Comparison of ENCODE assay signal across 9 mouse cellular contexts in genomic region chr8:87958451-87959319, GRCm38 (mm10). TPM values are rescaled to one million over a fixed set of nuclear protein-coding genes. Genes with fewer than 3 reads are reported as not detected.
A peak's percentile ranks its signal among the peaks of the same experiment; 100 is the strongest.
DNase-seq lines count a peak whose midpoint lies in the region; ATAC-seq lines count a peak whose summit lies in the region.
"Had no signal": no experiment of that assay in that cellular context is flagged by ENCODE, and none has a peak within 500 bp of the region (broad histone marks: within the 10 kb centered on the region; RNA-seq: fewer than 3 reads in every experiment).

No protein-coding gene starts in this region.

- no peak for ATAC-seq in megakaryocyte, adult 5-6 weeks (ENCODE audit: poor library complexity, severe bottlenecking)
- ATAC-seq in stomach, embryonic 15.5 days (ENCODE audit: insufficient read depth, low FRiP score, low read depth): peak; percentile 61

- H3K36me3 ChIP-seq in megakaryocyte, embryonic 14.5 days (replicated peaks; ENCODE audit: low read length): no peaks in the 10 kb centered on the region
- no peaks in the 10 kb centered on the region for H3K36me3 ChIP-seq in stomach, embryonic 15.5 days

- peaks cover 46% of the 10 kb centered on the region for H3K4me1 ChIP-seq in megakaryocyte, embryonic 14.5 days
- peaks cover 36% of the 10 kb centered on the region for H3K4me1 ChIP-seq in stomach, embryonic 15.5 days

- H3K4me3 ChIP-seq in megakaryocyte, embryonic 14.5 days (replicated peaks): peak overlapping the region; percentile 89
- peak overlapping the region; percentile 83 for H3K4me3 ChIP-seq in stomach, embryonic 15.5 days (replicated peaks)

- intact Hi-C loops in heart, postnatal 36 days (cut with DNase I): loop anchor here (1.0 to 5.0 kb wide), 3 partner anchors 29 to 156 kb away; no protein-coding TSS in a partner anchor

- H3K27ac ChIP-seq in stomach, embryonic 15.5 days: peak overlapping the region; percentile 98

- peak overlapping the region; percentile 80 for H3K9ac ChIP-seq in stomach, embryonic 15.5 days

- H3K9me3 ChIP-seq in megakaryocyte, embryonic 14.5 days: no peaks in the 10 kb centered on the region
- no peaks in the 10 kb centered on the region for H3K9me3 ChIP-seq in stomach, embryonic 15.5 days

- H3K27me3 ChIP-seq in megakaryocyte, embryonic 14.5 days (replicated peaks): peaks cover 96% of the 10 kb centered on the region
- H3K27me3 ChIP-seq in stomach, embryonic 15.5 days (replicated peaks): peaks cover 24% of the 10 kb centered on the region

- H3K4me2 ChIP-seq in stomach, embryonic 15.5 days: peak overlapping the region; percentile 97

- WGBS in stomach, embryonic 15.5 days: under 1% methylated on average over 82 of the region's 115 CpGs

- DNase-seq in cerebellum, adult 18-20 months: peak; percentile 82 to 86
- peak; percentile 39 for DNase-seq in forelimb bud, embryonic 11.5 days (ENCODE audit: low read depth, low spot score)
- DNase-seq in heart, postnatal 36 days: peak; percentile 73 to 83
- DNase-seq in layer of hippocampus, postnatal 10 days (ENCODE audit: low spot score in 2 of 2): peak; percentile 60 to 73
- DNase-seq in lung, postnatal 36 days: peak; percentile 69

RNA-seq across cellular contexts. Expression of gene Zfp423, which starts 0.7 kb away (rescaled TPM):
- polyA plus RNA-seq in megakaryocyte, embryonic 14.5 days (2012; ENCODE audit: insufficient read depth, low replicate concordance): not detected in 2 replicates
- total RNA-seq in megakaryocyte, adult 5-6 weeks (2015): 0.18 TPM in 1 of 2 replicates, not detected in the other
- not detected in 2 replicates for total RNA-seq in megakaryocyte, adult 5-6 weeks (2017)
- 1 to 10 TPM; 3.8 to 5.1 TPM for total RNA-seq in heart, postnatal 36 days (2021)
- total RNA-seq in layer of hippocampus, postnatal 10 days (2021): 10 to 100 TPM; 20.9 to 27.1 TPM
- polyA plus RNA-seq in stomach, embryonic 15.5 days (2015; fragmentation: Nextera tagmentation; extraction: Ambion mirVana): 9.3 and 9.6 TPM in 2 replicates
- total RNA-seq: neutrophil, adult 5-6 weeks had no signal

Comparison
In these comparisons a context has a peak if more than half of its experiments do, and no peak if none do; other contexts are left out.
1. RNA of gene Zfp423, which starts 0.7 kb away (total RNA-seq): 20.9 to 27.1 TPM in layer of hippocampus, postnatal 10 days and 3.8 to 5.1 TPM in heart, postnatal 36 days; 0.18 TPM in megakaryocyte, adult 5-6 weeks; every median in the first group is over 4 times any median in the second.
2. Peak in every context shown above with its lines, with median percentiles within 50 percentile points of each other: DNase-seq.